Mouse (Mus musculus): ENCODE measurements around the gene Il13ra2.
"Not testable (repeated sequence)": the region's sequence is repeated elsewhere in the genome, so short reads cannot be mapped to it uniquely, and the experiment has no call there.

Il13ra2 gene

GRCm38 (mm10) chrX:147429129-147429528 lies at the start of gene Il13ra2:
Gene Il13ra2 (minus strand): TSS chrX:147429192.
- DNase-seq, result no peak

GRCm38 (mm10) chrX:147453610-147454009 lies 24.6 kb upstream of the Il13ra2 start, which contains the start of gene Vmn1r239-ps:
Gene Vmn1r239-ps (minus strand): TSS chrX:147453710.
- DNase-seq, result not testable (repeated sequence)

GRCm38 (mm10) chrX:147443386-147443785 lies 14.4 kb upstream of the Il13ra2 start:
- no peak for DNase-seq

- DNase-seq, result no peak
Measured at GRCm38 (mm10) chrX:147435400-147435799, 6.4 kb upstream of the Il13ra2 start.

- DNase-seq, result no peak
Measured at GRCm38 (mm10) chrX:147429753-147430152, 761 bp upstream of the Il13ra2 start.

- DNase-seq, result no peak
Measured at GRCm38 (mm10) chrX:147393446-147393845, 35.5 kb downstream of the Il13ra2 start.

GRCm38 (mm10) chrX:147349167-147349566 lies 79.8 kb downstream of the Il13ra2 start:
- no peak for DNase-seq

All from cerebellum, adult 18-20 months (tissue).